Mouse (Mus musculus) right cerebral cortex, postnatal 25 days (tissue): Measurements from ENCODE around the gene Gm10803.
A peak's percentile ranks its signal among the peaks of the same experiment; 100 is the strongest.

ENCODE experiments used
- DNase-seq: peaks from one replicate; pipeline ENCODE4 v3.0.0; 2022

Gm10803 gene

DNA sequence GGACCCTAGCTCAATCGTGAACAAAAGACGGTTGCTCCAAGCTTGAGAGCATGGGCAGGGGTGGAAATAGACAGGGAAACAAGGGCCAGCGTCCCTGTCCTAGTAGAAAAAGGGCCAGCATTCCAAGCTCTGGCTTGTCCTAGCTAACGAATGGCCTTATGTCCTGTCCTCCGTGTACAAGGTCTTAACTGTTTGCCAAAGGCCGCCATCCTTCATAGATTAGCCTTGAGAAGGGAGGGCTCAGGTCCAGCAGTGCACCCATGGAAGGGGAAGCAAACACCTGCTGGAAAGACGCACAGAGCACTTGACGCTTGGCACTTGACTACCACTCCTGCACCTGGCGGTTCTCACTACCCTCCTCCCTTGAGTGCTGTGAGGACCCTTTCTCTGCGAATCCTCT, 32.8 kb downstream of the Gm10803 start:
- no peak for DNase-seq

DNA sequence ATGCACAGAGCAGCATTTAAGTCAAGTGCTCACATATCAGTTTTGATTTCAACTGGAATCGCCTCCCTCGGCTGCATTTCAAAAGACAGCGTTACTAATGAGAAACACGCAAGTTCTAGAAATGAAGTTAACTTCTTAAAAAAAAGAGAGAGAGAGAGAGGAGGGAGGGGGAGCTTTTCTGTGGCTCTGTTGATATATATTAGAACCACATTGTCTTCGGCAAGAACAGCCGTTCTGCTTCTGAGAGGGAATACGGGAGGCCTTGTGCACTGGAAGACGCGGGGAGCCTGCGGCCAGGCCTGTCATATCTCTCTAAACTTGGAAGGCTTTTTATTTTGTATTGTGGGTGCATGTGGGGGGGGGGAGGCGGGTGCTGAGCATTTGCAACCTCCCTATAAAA, 36.8 kb downstream of the Gm10803 start:
- no peak for DNase-seq

DNA sequence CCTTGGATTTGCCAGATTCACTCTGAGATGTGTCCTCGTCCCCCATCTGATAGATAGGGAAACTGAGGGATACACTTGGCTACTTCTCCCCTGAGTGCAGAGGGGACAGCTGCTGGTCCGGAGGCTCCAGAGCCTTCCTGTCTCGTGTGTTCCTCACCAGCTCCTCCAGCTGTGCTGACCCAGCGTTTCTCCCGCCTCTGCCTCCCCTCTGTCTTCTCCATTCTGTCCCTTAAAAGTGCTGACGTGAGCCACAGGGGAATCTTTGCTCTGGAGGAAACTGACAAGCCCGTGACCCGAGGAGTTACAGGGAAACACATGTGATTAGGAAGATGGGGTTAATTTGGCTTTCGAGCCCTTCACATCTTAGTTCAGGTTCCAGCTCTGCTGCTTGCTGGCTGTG, 39.4 kb downstream of the Gm10803 start:
- DNase-seq = peak; percentile 10

DNA sequence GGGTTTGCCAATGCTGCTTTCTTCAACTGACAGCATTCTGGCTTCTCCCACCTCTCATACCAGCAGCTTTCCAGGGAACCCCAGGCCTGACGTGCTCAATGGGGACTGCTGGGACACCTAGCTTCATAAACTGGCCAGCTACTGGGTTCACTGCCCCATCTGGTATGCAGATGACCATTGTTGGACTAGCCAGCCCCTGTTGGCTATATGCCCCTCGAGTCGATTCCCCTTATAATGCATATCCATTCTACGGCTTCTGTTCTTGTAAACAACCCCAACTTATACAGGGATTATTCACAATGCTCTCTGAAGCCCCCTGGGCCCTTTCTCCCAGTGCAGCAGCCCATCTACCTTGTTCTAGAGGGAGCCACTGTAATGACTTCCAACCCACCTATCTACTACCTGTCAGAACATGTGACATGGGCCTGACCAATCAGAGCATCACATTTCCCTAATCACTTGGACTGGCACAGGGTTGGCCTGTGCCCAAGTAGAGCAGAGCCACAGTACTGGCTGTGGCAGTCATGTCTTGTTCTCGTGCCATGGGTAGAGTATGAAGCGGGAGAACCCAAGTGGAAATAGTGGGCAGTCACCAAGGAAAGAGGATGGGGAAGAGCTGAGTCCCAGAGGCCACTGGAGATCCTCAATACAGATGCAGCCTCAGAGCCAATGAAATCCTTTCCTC, 44.4 kb downstream of the Gm10803 start:
- DNase-seq = no peak

DNA sequence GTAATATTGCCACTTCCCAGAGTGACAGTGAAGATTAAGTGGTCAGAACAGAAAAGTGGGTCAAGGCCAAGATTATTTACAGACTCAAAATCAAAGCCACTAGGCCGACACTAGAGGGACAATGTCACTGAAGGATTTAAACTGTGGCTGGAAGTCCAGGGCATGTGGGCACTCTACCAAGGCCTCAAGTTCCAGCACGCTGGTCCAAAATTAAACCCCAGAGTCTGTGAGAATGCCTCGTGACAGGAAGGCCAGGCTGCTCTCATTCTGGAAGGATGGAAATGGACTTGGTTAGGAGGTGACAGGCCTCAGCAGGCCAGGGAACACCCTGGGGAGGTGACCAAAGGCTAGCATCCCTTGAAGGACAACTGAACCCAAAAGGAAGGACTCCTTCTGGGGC, 48.4 kb downstream of the Gm10803 start:
- no peak for DNase-seq

DNA sequence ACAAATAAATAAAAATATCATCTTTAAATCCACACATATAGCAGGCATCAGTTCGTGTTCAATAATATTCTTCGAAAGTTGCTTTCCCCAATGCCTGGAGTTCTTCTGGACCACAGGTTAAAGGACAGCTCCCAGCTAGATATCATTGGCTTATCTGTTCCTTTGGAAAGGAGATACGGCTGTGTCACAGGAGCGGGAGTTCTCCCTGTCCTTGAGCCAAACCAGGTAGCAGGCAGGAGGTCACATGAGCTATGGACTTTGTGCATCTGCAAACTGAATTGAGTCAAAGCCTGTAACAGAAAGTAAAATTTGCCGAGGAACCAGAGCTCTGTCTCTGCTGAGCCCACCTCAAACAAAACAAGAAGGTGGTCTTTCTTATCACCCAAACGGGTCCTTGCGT, 52.7 kb downstream of the Gm10803 start:
- DNase-seq = no peak
